Mouse (Mus musculus): ENCODE results near the gene Cacna2d2.

- TF ChIP-seq CTCF (IDR thresholded peaks at IDR 0.05; ENCODE audit: low read depth, low read length) (peak; percentile 87), POLR2A (IDR thresholded peaks at IDR 0.05; ENCODE audit: extremely low read depth, insufficient read depth, low read length) (no peak)
Observed at GRCm38 (mm10) chr9:107463509-107463908, 64.1 kb downstream of the Cacna2d2 start.
